Mouse (Mus musculus) CD4-positive helper T cell, adult 2 months (primary cell): ENCODE measurements around the gene Trpm2.
"Not testable (repeated sequence)": the region's sequence is repeated elsewhere in the genome, so short reads cannot be mapped to it uniquely, and the experiment has no call there.

Experiments used
- DNase-seq: peaks from one replicate; pipeline ENCODE4 v3.0.0-alpha.2; 2012; ENCODE audit warnings: low read depth, missing footprints, low spot score

Gene Trpm2

DNA sequence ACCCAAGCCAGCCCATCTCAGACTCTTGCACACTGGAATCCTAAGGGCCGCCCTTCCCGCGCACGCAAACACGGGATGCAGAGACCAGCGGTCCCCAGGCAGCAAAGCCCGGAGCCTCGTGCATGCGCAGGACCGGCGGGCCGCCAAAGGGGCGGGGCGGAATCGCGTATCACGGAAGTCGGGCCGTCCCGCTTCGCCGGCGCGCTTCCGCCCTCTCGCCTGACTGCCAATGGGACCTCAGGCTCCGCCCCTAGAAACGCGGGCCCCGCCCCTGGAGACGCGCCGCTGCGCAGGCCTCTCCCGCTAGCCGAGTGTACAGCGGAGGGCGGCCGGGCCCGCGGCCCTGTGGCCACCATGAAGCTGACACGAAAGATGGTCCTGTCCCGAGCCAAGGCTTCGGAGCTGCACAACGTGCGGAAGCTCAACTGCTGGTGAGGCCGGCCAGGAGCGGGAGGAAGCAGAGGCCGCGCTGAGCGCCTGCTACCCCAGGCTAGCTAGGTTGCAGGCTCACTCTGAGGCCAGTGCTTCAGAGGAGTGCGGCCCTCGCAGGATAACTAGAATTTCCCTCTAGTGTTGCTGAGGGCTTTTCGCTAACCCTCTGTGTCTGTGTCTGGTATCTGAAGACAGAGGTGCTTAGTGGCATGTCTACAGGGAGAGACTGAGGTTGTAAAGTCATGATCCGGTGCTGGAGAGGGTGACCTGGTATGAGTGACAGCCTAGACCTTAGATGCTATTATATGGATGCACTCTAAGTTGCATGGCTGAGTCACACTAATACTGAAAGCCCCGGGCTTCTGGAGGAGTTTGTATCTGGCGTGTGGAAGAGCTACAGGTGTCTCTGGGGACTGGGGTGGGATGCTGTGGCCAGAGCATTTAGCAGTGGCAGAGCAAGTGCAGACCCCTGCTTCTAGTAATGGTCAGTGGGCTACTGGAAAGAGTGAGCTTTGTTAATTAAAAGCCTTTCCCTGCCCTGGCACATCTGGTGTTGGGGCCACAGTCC lies 8.3 kb upstream of the Trpm2 start, which contains the start of gene 1810043G02Rik:
TSS of gene 1810043G02Rik (plus strand) at position 174 of the 1,000 bp plus-strand sequence.
- peak; percentile 98 for DNase-seq

GRCm38 (mm10) chr10:77976458-77977150 lies 6.2 kb upstream of the Trpm2 start:
- no peak for DNase-seq

GRCm38 (mm10) chr10:77975653-77976052 lies 5.3 kb upstream of the Trpm2 start:
- no peak for DNase-seq

GRCm38 (mm10) chr10:77974811-77975210 lies 4.4 kb upstream of the Trpm2 start:
- DNase-seq, result no peak

DNA sequence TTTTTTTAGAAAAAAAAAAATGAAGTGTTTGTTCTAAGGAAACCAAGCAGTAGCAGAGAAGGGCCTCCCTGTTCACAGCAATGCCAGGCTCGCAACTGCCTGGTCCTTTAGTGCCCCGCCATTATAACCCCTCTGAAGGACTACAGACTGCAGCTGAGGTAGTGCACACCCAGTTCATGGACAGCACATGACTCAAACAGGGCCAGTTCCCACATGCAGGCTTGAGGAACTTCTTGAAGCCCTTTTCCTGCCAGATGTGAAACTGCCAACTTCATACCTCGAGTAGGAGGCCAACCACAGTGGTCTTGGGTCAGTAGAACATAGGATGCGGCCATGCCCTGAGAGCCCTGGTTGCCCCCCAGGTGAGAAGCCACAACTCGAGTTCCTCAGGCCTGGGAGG lies 4.0 kb upstream of the Trpm2 start:
- DNase-seq, result no peak

- peak; percentile 42 for DNase-seq
Measured at GRCm38 (mm10) chr10:77971709-77972553, 1.6 kb upstream of the Trpm2 start.

- DNase-seq, result peak; percentile 35
Measured at GRCm38 (mm10) chr10:77971191-77971590, 828 bp upstream of the Trpm2 start.

DNA sequence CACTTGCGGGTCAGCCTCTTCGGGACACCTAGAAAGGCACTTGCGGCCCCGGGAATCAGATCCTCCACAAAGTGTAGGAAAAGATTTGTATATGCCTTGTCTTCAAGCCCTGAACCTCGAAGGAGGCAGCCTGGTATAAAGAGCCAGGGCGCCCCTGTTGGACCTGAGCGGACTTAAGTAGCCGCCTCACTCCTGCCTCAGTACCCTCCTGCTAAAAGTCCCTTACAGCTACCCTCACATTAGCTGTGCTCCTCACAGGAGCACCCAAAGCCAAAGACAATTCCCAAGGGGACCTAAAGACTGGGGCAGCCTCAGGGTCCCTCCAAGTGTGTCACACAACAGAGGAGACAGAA lies 414 bp downstream of the Trpm2 start:
- DNase-seq, result no peak

- peak; percentile 27 for DNase-seq
Measured at GRCm38 (mm10) chr10:77969274-77969972, 940 bp downstream of the Trpm2 start.

GRCm38 (mm10) chr10:77963971-77964370 lies 6.4 kb downstream of the Trpm2 start:
- no peak for DNase-seq

DNA sequence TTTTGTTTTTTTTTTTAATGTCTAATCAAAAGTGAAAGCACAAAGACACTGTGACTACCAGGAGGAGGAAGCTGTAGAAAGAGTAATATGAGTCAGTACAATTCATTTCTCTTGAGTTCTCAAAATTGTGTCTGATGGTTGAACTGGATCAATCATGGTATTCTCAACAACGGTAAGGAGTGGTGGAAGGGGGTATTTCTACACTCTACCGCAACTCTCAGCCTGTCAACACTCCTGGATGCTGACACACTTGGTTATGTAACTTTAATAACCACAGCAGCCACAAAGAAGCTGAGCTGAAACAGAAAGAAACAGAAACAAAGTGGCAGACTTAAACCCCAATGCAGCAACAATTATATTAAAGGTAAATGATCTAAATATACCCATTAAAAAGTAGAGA lies 7.6 kb downstream of the Trpm2 start:
- DNase-seq, result peak; percentile 33

DNA sequence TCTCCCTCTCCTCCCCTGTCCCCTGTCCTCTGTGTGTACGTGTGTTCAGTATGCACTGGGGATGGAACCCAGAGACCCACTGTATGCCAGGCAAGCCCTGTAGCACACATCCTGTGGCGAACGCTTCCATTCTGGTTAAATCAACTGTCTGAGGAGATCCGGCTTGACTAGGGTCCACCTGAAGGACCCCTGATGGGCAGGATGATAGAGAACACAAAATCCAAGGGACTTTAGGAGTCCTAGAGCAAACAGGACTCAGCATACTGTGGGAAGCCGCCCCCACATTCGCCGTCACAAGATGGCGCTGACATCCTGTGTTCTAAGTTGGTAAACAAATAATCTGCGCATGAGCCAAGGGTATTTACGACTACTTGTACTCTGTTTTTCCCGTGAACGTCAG lies 19.9 kb downstream of the Trpm2 start:
- DNase-seq, result not testable (repeated sequence)

DNA sequence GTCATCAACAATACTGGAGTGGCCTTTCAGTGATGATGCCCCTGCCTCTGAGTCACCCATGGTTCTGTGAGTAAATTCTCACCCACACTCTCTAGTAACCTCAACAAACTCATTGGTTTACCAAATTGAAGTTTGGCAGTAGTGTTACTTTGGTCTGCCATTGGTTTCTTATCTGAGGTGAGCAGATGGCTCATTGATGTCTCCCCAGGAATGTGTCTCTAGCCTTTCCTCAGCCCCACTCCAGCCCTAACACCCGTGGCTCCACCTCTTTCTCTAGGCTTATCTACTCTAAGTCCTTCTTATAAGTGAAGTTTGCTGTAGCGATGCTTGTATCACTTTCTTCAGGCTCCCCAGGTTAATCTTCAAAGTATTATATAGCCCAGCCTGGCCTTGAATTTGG lies 30.7 kb downstream of the Trpm2 start:
- DNase-seq, result no peak

- no peak for DNase-seq
Measured at GRCm38 (mm10) chr10:77927375-77927774, 43.0 kb downstream of the Trpm2 start.

DNA sequence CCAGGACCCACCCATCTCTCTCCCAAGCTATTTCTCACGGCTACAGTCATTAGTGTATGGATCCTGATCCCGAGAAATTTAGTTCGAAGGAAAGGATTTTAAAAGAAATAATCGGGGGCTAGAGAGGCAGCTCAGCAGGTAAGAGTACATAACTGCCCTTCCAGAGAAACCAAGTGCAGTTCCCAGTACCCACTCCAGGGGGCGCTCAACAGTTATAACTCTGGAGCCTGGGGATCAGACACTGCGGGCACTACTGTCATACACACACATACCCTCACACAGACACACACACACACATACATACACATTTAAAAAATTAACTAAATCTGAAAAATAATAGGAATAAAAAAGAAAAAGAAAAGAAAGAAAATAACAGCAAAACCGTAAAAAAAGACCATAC lies 44.2 kb downstream of the Trpm2 start:
- DNase-seq, result peak; percentile 43

- DNase-seq, result no peak
Measured at GRCm38 (mm10) chr10:77922681-77923080, 47.7 kb downstream of the Trpm2 start.

DNA sequence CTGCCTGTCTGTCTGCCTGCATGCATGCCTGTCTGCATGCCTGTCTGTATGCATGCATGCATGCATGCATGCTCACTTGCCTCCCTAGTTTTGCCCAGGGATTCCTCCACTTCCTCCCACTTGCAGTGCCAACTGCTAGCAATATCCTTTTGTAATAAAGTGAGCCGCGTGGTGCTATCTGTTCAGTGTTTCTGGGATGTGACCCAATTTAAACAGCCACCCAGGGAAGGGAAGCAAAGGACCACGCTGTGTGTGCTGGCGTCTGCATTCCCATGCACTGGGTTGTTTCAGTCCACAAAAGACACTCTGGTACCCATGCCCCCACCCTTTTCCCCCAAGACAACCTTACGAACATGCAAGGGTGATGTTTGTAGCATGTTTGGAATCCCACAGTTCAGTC lies 49.4 kb downstream of the Trpm2 start:
- no peak for DNase-seq

GRCm38 (mm10) chr10:77916636-77917335 lies 53.6 kb downstream of the Trpm2 start:
- DNase-seq, result peak; percentile 31

DNA sequence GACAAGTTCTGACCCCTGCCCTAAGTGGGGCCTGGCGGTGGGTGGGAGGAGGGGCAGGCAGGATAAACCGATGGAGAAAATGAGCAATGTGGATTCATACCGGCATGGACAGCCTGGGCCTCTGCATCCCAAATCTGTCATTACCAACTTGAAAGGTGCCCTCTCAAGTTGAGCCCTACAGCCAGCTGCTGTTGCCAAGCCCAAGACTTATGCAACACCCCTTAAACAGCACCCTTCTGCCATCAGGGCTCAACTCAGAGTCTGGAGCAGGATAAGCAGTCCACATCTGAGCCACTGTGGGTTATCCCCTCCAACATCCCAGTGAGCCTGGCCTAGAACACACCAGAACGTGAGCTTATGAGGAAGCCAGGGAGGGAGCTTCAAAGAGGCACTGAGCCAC lies 57.1 kb downstream of the Trpm2 start:
- no peak for DNase-seq

DNA sequence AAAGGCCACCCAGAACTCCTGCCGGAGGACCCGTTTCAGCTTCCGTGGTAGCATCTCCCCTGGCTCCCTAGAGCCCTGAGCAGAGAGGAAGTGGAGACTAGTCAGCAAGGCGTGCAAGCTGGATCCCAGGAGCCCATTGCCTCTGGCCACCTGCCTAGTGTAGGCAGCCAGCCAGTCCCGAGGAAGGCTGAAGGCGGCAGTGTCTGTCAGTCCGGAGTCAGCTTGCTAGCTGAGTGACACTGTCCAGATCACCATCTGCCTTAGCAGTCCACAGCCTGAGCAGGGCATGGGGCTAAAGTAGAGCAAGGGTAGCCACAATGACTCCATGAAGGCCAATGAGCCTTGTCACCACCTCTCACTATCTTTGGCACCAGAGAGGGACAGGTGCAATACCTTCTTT lies 57.8 kb downstream of the Trpm2 start:
- no peak for DNase-seq
